21 mouse cellular contexts compared by ENCODE assay signal in the genomic region with DNA sequence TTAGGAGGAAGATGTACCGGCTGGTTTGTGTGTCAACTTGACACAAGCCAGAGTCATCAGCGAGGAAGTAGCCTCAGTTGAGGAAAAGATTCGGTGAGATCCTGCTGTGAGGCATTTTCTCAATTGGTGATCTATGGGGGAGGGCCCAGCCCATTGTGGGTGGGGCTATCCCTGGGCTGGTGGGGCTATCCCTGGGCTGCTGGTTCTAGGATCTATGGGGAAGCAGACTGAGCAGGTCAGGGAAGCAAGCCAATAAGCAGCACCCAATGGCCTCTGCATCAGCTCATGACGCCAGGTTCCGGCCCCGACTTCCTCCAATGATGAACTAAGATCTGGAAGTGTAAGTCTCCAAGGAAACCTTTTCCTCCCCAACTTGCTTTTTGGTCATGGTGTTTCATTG. TPM values are rescaled to one million over a fixed set of nuclear protein-coding genes. Genes with fewer than 3 reads are reported as not detected.
DNase-seq lines count a peak whose midpoint lies in the region; TF ChIP-seq lines count a peak whose summit lies in the region.
"Had no signal": no experiment of that assay in that cellular context is flagged by ENCODE, and none has a peak within 500 bp of the region (broad histone marks: within the 10 kb centered on the region; RNA-seq: fewer than 3 reads in every experiment).

No protein-coding gene starts in this region.

- H3K36me3 ChIP-seq in E14TG2a.4 (ENCODE audit: insufficient read depth, low read length): peaks cover 5% of the 10 kb centered on the region
- H3K36me3 ChIP-seq: embryonic facial prominence, embryonic 12.5 days had no signal

- H3K4me3 ChIP-seq in cerebellum, adult 2 months (replicated peaks; ENCODE audit: insufficient read depth, low read depth, low read length): no peak overlapping the region
- peak overlapping the region; percentile 51 for H3K4me3 ChIP-seq in E14TG2a.4 (replicated peaks; ENCODE audit: low read length)
- H3K4me3 ChIP-seq: embryonic facial prominence, embryonic 10.5 days; embryonic facial prominence, embryonic 12.5 days; forebrain, embryonic 13.5 days; forebrain, embryonic 15.5 days had no signal

- H3K27ac ChIP-seq in cerebellum, adult 2 months (ENCODE audit: insufficient read depth, low read length): peak overlapping the region; percentile 28; the same call in 1 of the 2 replicates
- H3K27ac ChIP-seq: embryonic facial prominence, embryonic 10.5 days; embryonic facial prominence, embryonic 12.5 days; forebrain, embryonic 13.5 days; forebrain, embryonic 15.5 days had no signal

- DNase-seq in cerebellum, adult 2 months: no peak
- DNase-seq in cerebellum, adult 18-20 months: no peak
- DNase-seq in ES-CJ7 (ENCODE audit: low read depth, low spot score) (peak; percentile 75), ZHBTc4 (ENCODE audit: low read depth, low spot score) (peak; percentile 89)
- DNase-seq in adrenal gland, postnatal 10 days: no peak
- no peak for DNase-seq in kidney, postnatal 25 days
- DNase-seq: adrenal gland, adult 2 months; adrenal gland, postnatal 14 days; adrenal gland, postnatal 36 days; cerebellum, adult 8-10 months; cerebellum, postnatal 10 days; cerebellum, postnatal 36 days; forebrain, postnatal 0 days had no signal

- TF ChIP-seq CTCF in cerebellum, adult 2 months (IDR thresholded peaks at IDR 0.05; ENCODE audit: borderline replicate concordance, insufficient read depth, low read depth, low read length): no peak
- no peak for TF ChIP-seq CTCF in E14TG2a.4 (conservative IDR thresholded peaks at IDR 0.05; ENCODE audit: low read length)

- peaks cover 23% of the 10 kb centered on the region for H3K4me1 ChIP-seq in cerebellum, adult 2 months (ENCODE audit: control insufficient read depth, insufficient read depth, low read length)
- H3K4me1 ChIP-seq in E14TG2a.4 (replicated peaks; ENCODE audit: low read depth, low read length): peaks cover 51% of the 10 kb centered on the region

- WGBS in cerebellum, adult 2 months: 83% methylated on average over 6 of the region's 6 CpGs

- no peaks in the 10 kb centered on the region for H3K9me3 ChIP-seq in E14TG2a.4 (ENCODE audit: low read length)
- H3K9me3 ChIP-seq: embryonic facial prominence, embryonic 10.5 days; embryonic facial prominence, embryonic 12.5 days; forebrain, embryonic 13.5 days; forebrain, embryonic 15.5 days had no signal

- no peaks in the 10 kb centered on the region for H3K27me3 ChIP-seq in cerebellum, adult 2 months (ENCODE audit: control insufficient read depth, insufficient read depth, low read length)
- H3K27me3 ChIP-seq in E14TG2a.4 (ENCODE audit: insufficient read depth, low read length): no peaks in the 10 kb centered on the region
- H3K27me3 ChIP-seq: embryonic facial prominence, embryonic 12.5 days; forebrain, embryonic 13.5 days; forebrain, embryonic 15.5 days had no signal

- TF ChIP-seq POLR2A in cerebellum, adult 2 months (IDR thresholded peaks at IDR 0.05; ENCODE audit: borderline replicate concordance, insufficient read depth, low read length): no peak

RNA-seq across cellular contexts. Expression of gene Rab15, which starts 17.4 kb away (rescaled TPM):
- 108 and 109 TPM in 2 replicates for polyA plus RNA-seq in cerebellum, adult 2 months (2012; rRNA removed)
- 1 to 10 TPM; 3.6 to 7.7 TPM for total RNA-seq in adrenal gland, postnatal 10 days (2021)

RNA-seq across cellular contexts. Expression of gene Gpx2, which starts 44.7 kb away (rescaled TPM):
- polyA plus RNA-seq in cerebellum, adult 2 months (2012; rRNA removed): 2.5 and 3.4 TPM in 2 replicates
- total RNA-seq in adrenal gland, postnatal 10 days (2021): not detected
- total RNA-seq: adrenal gland, adult 2 months; adrenal gland, postnatal 14 days; adrenal gland, postnatal 36 days; forebrain, postnatal 0 days; gastrocnemius, adult 18-20 months; MEL had no signal
- polyA plus RNA-seq: adrenal gland, adult 2 months; C2C12; forebrain, embryonic 15.5 days had no signal

Comparison
In these comparisons a context has a peak if more than half of its experiments do, and no peak if none do; other contexts are left out.
1. DNase-seq: peak in ES-CJ7 (single experiment) and ZHBTc4 (single experiment); none in cerebellum, adult 2 months (0 of 2), cerebellum, adult 18-20 months (0 of 2), adrenal gland, postnatal 10 days (single experiment) and kidney, postnatal 25 days (0 of 2).